Mouse (Mus musculus): ENCODE measurements around the gene Ppp1r12a.
"Not testable (repeated sequence)": the region's sequence is repeated elsewhere in the genome, so short reads cannot be mapped to it uniquely, and the experiment has no call there.

GRCm38 (mm10) chr10:108281099-108281498 lies 119.1 kb downstream of the Ppp1r12a start:
- TF ChIP-seq CTCF (IDR thresholded peaks at IDR 0.05; ENCODE audit: control insufficient read depth, insufficient read depth, insufficient read length); MYOD1 (IDR thresholded peaks at IDR 0.05; ENCODE audit: control insufficient read depth, insufficient read length, low read depth); CEBPB (IDR thresholded peaks at IDR 0.05; ENCODE audit: low read depth); MYOG (IDR thresholded peaks at IDR 0.05; ENCODE audit: control insufficient read depth, extremely low read depth, insufficient read length); FOSL1 (IDR thresholded peaks at IDR 0.05; ENCODE audit: insufficient read depth, low read length, poor library complexity, severe bottlenecking); MAX (IDR thresholded peaks at IDR 0.05): not testable (repeated sequence)
